Mouse (Mus musculus) frontal cortex, postnatal 14 days (tissue): ENCODE measurements around the gene Hist1h2be.
"Not testable (repeated sequence)": the region's sequence is repeated elsewhere in the genome, so short reads cannot be mapped to it uniquely, and the experiment has no call there.

Experiments used
- DNase-seq, 2 experiments: peaks; one replicate each; pipeline ENCODE4 v3.0.0; 2022; ENCODE audit warnings: low spot score in 2 of 2

The Hist1h2be gene

DNA sequence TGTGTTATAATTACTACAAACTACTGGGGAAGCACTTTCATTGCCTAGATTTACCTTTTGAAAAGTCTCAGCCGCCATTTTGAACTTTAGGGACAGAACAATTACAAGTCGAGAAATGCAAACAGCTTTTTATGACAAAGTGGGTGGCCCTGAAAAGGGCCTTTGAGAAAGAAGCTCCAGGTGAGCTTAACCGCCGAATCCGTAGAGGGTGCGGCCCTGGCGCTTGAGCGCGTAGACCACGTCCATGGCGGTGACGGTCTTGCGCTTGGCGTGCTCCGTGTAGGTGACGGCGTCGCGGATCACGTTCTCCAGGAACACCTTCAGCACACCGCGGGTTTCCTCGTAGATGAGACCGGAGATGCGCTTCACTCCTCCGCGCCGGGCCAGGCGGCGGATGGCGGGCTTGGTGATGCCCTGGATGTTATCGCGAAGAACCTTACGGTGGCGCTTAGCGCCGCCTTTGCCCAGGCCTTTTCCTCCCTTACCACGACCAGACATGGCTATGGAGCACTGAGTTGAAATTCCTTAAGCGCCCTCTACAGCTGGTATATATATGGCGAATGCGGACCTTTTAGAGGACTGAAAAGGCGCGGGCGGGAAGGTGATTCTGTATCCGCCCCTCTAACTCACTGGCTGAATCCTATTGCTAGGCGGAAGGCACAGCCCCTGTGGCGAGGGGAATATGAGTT is 69.6 kb downstream of the Hist1h2be start, which contains the start of gene Hist1h4f:
Gene Hist1h4f (minus strand): TSS at position 503 of the 689 bp plus-strand sequence.
- peak; percentile 84 to 88 for DNase-seq

DNA sequence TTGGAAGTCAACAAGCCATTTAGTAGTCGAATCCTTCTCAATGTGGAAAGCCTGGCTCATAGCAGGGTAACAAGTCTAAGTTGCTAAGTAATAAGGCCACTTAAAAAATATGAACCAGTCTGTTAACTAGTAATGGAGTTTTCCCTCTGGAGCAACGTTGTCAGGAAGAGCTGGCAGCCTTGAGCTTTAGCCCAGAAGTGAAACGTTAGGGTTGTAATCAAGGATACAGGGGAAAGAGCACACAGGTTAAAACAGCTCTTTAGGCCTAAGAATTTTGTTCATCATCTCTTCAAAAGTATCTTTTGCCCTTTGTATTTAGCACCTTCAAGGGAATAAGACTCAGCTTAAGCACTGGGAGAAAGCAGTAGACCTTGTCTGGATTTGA is 70.2 kb downstream of the Hist1h2be start:
- no peak for DNase-seq

DNA sequence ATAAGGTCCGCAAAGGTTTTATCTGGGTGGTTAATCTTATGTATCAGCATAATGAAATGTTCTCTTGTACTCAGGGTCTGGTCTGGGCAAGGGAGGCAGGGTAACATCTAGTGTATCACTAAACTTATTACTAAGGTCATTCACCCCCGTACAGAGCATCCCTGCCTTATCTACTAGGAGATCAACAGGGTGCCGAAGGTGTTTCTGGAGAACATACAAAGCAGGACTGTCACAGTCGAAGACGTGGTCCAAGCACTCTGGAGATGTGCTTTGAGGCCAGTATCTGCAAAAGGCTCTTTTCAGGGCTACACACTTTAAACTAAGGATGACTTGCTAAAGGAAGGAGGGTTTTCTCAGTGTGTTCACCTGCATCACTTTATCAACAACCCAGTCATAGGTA is 74.2 kb downstream of the Hist1h2be start:
- no peak for DNase-seq

DNA sequence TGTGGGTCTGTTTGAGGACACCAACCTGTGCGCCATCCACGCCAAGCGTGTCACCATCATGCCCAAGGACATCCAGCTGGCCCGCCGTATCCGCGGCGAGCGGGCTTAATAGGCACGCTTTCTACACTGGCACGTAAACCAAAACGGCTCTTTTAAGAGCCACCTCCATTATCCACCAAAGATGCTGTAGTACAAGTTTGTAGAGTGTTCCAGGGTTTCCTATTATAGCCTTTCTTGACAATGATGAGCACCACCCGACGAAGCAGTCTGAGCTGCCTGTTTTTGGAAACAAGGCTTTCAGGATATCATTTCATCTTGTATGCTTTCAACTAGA is 76.2 kb downstream of the Hist1h2be start:
- not testable (repeated sequence) for DNase-seq

DNA sequence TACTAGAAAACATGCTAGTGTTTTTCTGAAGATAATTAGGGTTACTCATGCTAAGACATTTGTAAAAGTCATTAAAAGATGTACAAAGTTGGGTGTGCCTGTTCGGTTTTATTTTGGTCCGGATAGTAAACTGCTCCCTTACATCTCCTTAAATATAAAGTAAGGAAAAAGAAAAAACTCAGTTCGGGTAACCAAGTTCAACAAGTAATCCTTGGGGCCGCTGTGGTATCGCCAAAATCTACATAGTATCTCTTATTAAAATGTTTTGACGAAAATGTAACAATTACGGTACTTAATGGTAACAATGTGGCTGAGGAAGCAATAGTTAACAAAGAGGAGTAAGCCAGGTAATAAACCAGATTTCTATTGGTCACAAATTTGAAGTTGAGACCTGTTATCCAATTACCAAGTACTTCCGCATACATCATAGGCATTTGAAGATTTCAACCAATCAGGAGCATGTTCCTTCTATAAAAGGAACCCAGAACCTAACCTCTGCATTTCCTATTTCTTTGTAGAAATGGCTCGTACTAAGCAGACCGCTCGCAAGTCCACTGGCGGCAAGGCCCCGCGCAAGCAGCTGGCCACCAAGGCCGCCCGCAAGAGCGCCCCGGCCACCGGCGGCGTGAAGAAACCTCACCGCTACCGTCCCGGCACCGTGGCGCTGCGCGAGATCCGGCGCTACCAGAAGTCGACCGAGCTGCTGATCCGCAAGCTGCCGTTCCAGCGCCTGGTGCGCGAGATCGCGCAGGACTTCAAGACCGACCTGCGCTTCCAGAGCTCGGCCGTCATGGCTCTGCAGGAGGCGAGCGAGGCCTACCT is 76.7 kb downstream of the Hist1h2be start, which contains the start of gene Hist1h3f:
Gene Hist1h3f (plus strand): TSS at position 88 of the 822 bp plus-strand sequence.
- DNase-seq = peak; percentile 60 to 67

DNA sequence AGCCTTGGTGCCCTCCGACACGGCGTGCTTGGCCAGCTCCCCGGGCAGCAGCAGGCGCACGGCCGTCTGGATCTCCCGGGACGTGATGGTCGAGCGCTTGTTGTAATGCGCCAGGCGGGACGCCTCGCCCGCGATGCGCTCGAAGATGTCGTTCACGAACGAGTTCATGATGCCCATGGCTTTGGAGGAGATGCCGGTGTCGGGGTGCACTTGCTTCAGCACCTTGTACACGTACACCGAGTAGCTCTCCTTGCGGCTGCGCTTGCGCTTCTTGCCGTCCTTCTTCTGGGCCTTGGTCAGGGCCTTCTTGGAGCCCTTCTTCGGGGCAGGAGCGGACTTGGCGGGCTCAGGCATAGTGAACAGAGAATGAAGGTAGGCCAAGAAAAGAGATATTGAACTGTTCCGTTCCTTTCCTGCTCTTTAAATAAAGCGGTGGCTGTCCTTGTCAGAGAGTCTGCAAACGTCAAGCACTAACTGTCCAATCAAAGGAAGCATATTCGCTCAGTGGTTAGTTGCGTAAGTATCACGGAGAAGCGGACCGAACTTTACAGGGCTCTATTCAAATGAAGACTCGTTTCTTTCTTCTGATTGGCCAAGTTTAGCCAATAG is 77.8 kb downstream of the Hist1h2be start, which contains the start of gene Hist1h2bh:
Gene Hist1h2bh (minus strand): TSS at position 394 of the 609 bp plus-strand sequence.
- DNase-seq = peak; percentile 60 to 69

DNA sequence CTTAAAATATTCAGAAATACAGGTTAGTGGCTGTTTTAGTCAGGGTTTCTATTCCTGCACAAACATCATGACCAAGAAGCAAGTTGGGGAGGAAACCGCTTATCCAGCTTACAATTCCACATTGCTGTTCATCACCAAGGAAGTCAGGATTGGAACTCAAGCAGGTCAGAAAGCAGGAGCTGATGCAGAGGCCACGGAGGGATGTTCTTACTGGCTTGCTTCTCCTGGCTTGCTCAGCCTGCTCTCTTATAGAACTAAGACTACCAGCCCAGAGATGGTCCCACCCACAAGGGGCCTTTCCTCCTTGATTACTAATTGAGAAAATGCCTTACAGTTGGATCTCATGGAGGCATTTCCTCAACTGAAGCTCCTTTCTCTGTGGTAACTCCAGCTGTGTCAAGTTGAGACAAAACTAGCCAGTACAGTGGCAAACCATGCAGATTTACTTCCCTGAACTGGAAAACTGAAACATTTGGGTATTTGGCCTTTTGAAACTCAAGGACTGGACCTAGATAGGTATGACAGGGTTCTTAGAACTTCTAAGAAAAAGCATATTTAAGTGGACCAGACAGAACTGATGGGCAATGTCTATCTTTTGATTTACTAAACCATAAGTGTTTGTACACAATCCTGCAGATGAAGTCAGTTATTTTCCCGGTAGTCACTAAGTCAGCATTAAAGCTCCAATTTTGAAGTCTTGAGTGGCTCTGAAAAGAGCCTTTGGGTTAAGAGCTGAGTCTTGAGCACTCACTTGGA is 78.5 kb downstream of the Hist1h2be start:
- DNase-seq = not testable (repeated sequence)

DNA sequence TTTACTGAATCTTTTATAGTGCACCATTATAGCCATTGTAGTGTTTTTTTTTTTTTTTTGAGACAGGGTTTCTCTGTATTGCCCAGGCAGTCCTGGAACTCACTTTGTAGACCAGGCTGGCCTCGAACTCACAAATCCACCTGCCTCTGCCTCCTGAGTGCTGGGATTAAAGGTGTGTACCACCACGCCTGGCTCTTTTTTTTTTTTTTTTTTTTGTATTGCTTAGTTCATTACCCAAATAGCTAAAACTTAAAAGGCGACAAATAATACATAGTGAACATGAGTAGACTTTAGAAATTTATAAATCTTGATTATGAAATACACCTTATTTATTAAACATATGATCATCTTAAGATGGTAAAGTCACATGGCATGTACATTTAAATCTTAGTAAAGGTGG is 79.4 kb downstream of the Hist1h2be start:
- no peak for DNase-seq

DNA sequence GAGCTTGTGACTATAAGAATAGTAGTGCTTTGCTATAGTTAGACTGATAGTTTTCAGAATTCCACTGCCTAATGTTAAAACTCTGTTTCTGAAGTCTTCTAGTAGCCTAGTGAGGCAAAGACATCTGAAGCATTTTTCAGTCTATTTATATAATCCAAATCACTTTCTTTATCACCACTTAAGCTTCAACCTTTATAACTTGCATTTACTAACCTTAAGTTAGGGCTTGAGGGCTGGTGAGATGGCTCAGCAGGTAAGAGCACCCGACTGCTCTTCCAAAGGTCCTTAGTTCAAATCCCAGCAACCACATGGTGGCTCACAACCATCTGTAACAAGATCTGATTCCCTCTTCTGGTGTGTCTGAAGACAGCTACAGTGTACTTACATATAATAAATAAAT is 81.1 kb downstream of the Hist1h2be start:
- not testable (repeated sequence) for DNase-seq

DNA sequence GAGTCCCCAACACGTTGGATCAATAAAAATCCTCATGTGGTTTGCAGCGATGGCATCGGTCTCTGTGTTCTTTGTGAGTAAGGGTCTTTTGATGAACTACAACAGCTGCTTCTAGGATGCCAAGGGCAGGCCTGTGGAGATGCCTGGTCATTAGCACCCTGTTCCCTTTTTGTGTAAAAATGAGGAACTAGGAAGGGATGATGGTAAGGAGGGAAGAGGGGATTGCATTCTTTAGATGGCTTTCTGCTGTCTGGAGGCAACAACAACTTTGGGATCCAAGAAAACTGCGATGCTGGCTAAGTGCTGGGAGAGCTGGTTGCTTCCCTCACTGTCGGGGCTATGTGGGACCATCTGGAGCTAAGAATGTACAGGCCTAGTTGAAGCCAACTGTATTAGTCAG is 82.7 kb downstream of the Hist1h2be start:
- no peak for DNase-seq

DNA sequence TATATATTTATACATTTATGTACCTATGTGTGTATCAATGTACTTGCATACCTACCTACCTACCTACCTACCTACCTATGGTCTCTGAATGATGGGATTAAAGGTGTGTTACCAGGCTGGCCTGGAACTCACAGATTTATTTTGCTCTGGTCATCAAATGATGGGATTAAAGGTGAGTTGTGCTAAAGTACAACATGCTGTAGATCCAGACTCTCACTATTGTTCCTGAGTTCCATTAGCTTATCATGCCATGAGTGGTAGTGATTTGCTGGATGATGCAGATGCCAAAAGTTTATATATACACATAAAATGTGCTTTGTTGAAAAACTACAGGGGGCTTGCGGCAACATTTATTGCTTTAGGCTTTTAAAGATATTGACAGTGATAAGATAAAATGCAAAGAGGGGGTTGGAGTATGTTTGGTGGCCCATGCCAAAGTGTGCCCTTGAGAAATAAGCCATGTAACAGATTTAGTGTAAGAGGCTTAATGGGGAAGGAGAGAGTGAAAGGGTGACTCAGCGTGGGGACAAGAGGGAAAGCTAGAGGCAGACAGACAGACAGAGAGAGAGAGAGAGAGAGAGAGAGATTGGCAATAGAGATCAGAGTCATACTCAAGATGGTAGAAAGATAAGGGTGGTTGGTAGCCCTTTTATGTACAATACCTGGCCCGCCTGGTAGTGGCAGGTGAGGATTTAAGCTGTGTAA is 83.8 kb downstream of the Hist1h2be start:
- DNase-seq = no peak

DNA sequence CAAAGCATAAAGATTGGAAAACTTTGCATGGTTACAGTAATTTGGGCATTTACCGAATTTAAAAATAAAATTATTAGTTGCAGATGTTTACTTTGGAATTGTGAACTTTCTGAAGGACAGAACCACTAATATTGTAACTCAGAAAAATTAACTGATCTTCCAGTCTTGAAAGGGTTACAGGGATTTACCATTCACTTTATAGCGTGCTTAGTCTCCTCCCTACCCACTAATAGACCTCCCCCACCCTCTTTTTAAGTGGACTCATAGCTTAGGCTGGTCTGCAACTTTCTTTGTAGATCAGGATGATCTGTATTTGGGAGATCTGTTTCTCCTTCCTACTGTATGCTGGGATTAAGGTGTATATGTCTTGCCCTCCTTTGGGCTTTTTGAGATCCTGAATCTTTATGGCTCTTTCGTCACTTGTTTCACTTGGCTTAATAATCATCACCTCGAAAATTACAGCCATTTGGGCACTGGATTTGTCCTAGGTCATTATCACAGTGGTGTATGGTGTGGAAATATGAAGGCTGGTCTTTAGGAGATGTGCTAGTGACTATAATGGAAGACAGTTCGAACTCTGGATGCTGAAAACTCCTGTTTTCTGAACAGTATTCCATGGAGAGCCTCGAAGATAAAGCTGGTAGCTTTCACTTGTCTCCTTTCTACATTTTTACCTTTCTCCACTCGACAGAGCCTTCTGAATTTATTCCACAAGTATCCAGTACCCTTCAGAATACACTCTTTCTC is 84.7 kb downstream of the Hist1h2be start:
- no peak for DNase-seq

DNA sequence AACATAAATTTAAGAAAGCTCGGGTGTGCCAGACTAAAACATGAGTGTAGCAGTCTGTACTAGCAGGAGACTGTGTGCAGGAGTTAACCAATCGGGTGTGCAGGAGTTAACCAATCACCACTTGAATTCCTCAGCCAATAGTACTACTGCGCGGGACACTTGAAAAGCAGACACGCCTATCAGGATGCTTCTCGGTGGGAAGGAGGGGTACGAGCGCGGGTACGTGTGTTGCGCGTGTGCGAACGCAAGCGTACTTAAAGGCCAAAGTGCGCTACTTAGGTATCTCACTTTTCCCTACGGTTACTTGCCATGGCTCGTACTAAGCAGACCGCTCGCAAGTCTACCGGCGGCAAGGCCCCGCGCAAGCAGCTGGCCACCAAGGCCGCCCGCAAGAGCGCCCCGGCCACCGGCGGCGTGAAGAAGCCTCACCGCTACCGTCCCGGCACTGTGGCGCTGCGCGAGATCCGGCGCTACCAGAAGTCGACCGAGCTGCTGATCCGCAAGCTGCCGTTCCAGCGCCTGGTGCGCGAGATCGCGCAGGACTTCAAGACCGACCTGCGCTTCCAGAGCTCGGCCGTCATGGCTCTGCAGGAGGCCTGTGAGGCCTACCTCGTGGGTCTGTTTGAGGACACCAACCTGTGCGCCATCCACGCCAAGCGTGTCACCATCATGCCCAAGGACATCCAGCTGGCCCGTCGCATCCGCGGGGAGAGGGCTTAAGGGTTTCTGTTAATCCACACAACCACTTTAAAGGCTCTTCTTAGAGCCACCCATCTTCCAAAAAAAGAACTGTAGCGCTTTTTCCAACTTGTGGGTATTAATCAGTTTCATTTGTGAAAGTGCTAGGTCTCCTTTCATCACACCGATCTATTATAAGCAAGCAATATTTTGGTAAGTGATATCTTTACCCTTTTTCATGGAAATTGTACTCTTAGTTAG is 85.5 kb downstream of the Hist1h2be start, which contains the start of gene Hist1h3g:
Gene Hist1h3g (plus strand): TSS at position 286 of the 939 bp plus-strand sequence.
- peak; percentile 89 to 90 for DNase-seq

DNA sequence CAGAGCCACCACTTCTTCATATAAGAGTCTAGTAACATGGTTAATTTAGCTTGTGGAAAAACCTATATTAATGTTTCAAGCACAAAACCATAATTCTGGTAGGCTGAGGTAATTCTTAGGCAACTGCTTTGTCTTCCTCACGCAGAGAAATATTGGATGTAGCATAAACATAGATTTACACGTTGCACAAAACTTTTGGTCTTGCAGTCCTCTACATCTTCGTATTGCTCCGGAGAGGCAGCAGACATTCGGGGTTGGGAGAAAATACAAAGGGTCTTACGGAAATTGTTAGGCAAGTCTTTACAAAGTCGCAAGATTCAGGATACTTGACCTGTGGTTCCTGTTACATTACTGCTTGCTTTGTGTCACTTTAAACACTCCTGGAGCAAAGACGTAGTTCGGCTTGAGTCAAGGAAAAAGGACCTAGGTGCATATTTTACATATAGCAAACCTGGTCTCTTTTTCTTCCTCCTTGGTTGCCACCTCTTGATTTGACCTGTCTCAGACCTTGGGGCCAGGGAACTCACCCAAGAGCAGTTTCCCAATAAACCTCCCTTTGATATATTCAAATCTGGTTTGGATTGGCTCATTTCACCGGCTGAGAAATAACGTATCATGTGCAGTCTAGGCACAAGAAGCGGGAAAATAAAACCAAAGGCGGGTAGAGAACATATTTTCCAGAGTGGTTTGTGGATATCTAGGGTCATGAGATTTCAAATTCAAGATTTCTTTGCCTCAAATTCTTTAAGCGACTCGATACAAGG is 86.4 kb downstream of the Hist1h2be start:
- no peak for DNase-seq
